Mouse (Mus musculus) kidney, postnatal 36 days (tissue): ENCODE measurements around the gene Capn1.
A peak's percentile ranks its signal among the peaks of the same experiment; 100 is the strongest.

Experiments used
- DNase-seq, 2 experiments: peaks; one replicate each; pipeline ENCODE4 v3.0.0; 2021 to 2022; ENCODE audit warnings: mixed read lengths in 2 of 2

The Capn1 gene

DNA sequence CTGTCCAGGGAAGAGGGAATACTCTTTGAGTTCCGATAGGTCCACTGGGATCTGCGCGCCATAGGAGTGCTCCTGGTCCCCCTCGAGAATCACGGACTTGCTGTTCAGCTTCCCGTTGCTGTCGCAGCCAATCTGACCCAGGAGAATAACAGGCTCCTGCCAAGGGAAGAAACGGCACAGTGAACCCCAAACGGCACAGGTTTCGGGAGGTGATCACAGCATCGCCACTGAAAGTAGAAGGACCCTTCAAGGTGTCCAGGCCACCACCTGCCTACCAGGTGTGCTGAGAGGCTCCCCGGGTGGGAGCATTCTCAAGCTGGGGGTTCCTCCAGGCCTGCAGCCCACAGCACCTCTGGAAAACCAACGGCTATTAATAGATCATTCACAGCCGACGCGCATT is 64.1 kb downstream of the Capn1 start:
- DNase-seq, result no peak

DNA sequence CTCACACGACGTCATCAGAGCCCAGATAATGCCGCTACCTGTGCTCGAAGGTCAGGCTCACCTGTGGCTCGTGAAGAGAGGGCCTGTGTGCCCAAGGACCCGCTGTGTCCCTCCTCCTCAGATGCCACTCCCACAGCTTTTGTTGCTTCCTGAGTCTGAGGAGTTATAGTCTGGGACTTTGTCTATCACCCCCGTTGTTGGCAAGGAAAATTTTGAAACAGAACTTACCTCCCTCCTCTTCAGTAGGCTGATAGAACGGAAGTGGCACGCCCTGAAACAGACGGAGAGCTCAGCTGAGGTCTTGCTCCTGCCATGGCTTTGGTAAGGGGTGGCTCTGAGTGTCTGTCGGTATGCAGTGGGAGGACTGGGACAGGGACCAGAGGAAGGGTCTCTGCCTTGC is 65.5 kb downstream of the Capn1 start:
- DNase-seq, result peak in 1 of 2 experiments; percentile 62

DNA sequence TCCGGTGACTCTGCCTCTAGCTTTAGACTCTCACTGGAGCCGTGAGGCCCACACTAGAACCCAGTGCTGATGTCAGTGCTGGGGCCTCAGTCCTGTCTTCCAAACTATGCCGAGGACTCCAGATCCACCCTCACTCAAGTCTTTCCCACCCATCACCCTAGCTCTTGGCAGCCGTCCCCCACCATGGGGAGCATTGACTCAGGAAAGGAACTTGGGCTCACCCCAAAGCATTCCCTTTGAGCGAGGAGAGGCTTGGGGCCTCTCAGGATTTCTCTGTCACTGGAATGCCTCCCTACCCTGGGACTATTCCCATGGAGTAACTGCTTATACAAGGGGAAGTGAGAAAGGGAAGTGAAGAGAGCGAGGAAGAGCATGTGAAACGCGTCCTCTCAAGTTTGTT is 69.8 kb downstream of the Capn1 start:
- DNase-seq, result no peak

DNA sequence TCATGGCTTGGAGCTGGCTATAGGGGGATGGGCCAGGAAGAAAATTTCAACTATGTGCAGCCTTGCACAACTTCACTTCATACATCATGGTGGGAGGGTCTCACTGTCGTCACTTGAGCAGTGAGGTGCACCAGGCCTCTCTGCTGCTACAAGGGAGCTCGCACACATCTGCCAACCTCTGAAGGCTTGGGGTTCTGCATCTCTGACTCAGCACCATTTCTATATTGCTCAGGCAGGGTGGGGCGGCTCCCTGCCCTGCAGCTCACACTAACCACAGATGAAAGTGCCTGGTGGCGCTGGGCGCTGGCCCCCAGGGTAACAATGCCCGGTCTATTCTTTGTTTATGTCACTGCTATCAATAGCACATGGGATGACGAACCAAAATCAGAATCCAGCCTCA is 70.7 kb downstream of the Capn1 start:
- no peak for DNase-seq

DNA sequence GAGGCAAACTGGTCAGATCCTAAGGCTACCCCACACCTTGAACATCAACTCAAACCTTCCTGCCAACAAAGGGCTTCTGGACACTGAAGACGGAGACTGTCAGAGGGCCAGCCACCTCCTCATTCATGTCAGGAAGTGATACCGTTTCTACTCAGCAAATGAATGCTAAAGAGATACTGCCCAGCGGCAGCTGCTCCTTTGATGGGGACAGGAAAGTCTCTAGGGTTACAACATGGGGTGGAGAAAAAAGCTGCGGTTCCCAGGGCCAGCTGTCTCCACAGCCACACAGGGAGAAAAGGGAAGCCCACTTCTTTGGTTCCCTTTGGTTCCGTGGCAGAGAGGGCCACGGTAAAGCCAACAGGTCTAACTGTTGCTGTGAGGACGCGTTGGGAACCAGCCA is 71.6 kb downstream of the Capn1 start:
- no peak for DNase-seq

DNA sequence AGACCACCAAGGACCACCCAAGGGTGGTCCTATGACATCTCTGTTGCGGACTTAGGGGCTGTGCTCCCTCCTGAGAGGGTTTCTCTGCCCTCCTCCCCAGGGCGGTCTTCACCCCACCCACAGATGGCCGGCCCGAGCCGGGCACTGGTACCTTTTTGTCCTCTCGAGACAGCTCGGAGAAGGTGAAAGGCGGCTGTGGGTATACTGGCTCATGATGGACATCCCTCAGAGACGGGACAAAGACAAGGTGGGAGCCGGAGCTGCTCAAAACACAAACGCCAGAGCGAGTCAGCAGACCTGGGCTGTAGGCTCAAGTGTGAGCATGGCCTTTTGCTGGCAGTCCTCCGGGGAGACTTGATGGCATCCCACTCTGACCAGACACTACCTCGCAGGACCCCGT is 72.3 kb downstream of the Capn1 start:
- no peak for DNase-seq

DNA sequence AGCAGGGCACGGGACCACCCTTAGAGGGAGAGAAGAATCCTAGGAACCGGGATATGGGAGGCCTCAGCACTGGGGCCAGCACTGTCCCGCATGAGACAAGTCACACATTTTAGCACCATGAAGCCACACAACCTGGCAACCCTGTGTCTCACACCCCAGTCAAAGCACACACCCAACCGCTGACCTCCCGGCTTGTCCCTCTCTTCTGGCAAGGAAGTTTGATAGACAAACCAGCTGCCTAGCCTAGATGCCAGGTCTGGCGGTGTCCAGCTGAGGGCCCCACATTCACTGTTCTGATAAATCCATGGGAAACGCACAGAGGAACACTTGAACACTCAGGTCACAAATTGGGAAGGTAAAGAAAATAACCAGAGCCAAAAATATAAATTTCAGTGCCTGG is 73.1 kb downstream of the Capn1 start:
- DNase-seq, result no peak

DNA sequence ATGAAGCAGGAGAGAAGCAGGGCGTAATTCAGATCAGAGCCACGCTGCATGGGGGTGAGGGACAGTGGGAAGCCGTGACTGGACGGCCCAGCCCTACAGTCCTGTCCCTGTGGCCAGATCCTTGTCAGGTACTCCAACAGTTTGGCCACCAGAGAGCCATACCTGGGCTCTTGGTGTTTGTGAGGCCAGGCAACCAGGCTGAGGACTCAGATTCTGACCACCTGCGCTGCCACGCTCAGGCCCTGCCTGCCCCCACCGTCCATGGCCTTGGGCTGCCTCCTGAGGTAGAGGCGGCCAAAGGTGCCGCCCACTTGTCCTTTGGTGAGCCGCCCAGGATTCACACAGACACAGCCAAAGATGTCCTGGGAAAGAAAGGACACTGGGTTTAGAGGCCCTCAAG is 75.0 kb downstream of the Capn1 start:
- DNase-seq, result no peak

DNA sequence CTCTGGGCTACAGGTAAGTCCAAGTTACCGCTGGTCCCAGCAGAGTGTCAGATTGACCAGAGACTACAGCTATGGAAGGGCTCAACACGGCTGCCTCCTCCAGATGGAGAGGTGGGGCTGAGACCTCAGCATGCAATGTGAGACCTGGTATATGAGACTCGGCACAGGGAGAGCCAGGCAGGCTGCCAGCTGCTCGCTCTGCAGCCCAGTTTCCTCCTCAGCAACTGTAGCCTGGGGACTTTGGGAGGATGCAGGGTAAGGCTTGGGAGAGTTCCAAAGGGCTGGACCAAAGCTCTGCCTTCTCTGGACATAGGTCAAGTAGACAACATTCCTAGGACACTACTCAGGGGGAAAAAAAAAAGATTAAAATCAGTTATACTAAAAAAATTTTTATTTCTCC is 75.5 kb downstream of the Capn1 start:
- DNase-seq, result peak; percentile 93 to 95

DNA sequence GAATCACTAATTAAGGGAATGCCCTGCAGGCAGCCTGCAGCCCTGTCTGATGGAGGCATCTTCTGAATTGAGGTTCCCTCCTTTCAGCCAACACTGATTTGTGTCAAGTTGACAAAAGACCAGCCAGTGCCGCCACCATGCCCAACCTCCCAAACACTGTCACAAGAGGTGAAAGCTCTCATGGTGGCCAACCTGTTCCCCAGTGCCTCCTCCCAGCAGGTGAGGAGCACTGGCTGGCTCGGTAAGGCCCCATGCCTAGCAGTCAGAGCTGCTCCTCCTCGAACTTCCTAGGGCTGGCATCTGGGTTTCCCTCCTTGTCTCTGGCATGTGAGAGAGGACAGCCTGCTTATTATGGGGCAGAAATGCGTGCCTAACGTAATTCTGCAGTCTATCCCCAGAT is 76.0 kb downstream of the Capn1 start:
- no peak for DNase-seq
